Mouse (Mus musculus): ENCODE data around the gene Camkv. TPM values are rescaled to one million over a fixed set of nuclear protein-coding genes. Genes with fewer than 3 reads are reported as not detected.

Camkv gene
- polyA plus RNA-seq, 1 experiment from 2014 or later = 13.0 TPM

GRCm38 (mm10) chr9:107987950-107988349 lies 52.5 kb downstream of the Camkv start:
- H3K27ac ChIP-seq = no peak overlapping the region
- peaks cover 24% of the 10 kb centered on the region for H3K27me3 ChIP-seq (ENCODE audit: insufficient read depth, poor library complexity, severe bottlenecking)
- no peak overlapping the region for H3K4me3 ChIP-seq
- DNase-seq (ENCODE audit: low spot score) = no peak
- H3K9me3 ChIP-seq = no peaks in the 10 kb centered on the region
- H3K36me3 ChIP-seq = no peaks in the 10 kb centered on the region
- H3K4me1 ChIP-seq (replicated peaks) = peaks cover 43% of the 10 kb centered on the region
- WGBS = 70% methylated on average over 3 of the region's 3 CpGs

GRCm38 (mm10) chr9:107992197-107992596 lies 56.7 kb downstream of the Camkv start, which contains the start of gene Cdhr4:
Gene Cdhr4, plus strand, starts transcription at chr9:107992497.
- Histone ChIP-seq H3K4me1 (replicated peaks) (peaks cover 5% of the 10 kb centered on the region; the same call in 1 of the 2 replicates), H3K27ac (no peak within 1 kb of the TSS), H3K9me3 (no peaks in the 10 kb centered on the region), H3K36me3 (no peaks in the 10 kb centered on the region), H3K27me3 (ENCODE audit: insufficient read depth, poor library complexity, severe bottlenecking) (no peaks in the 10 kb centered on the region; the same call in 1 of the 2 replicates), H3K4me3 (no peak within 1 kb of the TSS)
- 73% methylated on average over 2 of the region's 2 CpGs for WGBS
- no peak for DNase-seq (ENCODE audit: low spot score)

- WGBS = 82% methylated on average over 11 of the region's 11 CpGs
- Histone ChIP-seq H3K4me3 (no peak overlapping the region), H3K36me3 (no peaks in the 10 kb centered on the region), H3K27ac (no peak overlapping the region), H3K27me3 (ENCODE audit: insufficient read depth, poor library complexity, severe bottlenecking) (no peaks in the 10 kb centered on the region), H3K4me1 (replicated peaks) (peaks cover 5% of the 10 kb centered on the region; the same call in 1 of the 2 replicates), H3K9me3 (no peaks in the 10 kb centered on the region)
- DNase-seq (ENCODE audit: low spot score) = no peak
These were observed 57.5 kb downstream of the Camkv start for GRCm38 (mm10) chr9:107993013-107993412.

DNA sequence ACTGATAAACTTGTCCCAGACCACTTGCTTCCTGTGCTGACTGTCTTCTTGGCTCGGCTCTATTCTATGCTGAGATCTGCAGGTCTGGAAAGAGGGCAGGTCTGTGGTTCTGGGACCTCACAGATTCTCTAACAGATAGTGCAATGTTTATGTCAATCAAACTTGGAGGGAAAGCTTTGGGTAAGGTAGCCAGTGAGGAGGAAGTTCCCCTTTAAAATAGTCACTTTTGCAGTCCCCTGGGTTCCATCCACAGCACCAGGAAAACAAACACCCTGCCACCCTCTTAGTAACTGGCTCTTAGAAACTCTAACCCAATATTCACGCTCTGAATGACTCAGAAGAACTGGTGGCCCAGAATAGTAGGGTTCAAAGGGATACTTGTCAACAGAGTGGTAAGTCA lies 59.0 kb downstream of the Camkv start:
- Histone ChIP-seq H3K27me3 (ENCODE audit: insufficient read depth, poor library complexity, severe bottlenecking) (no peaks in the 10 kb centered on the region), H3K4me1 (replicated peaks) (no peaks in the 10 kb centered on the region), H3K36me3 (no peaks in the 10 kb centered on the region), H3K27ac (no peak overlapping the region), H3K9me3 (no peaks in the 10 kb centered on the region), H3K4me3 (no peak overlapping the region)
- no peak for DNase-seq (ENCODE audit: low spot score)
- 78% methylated on average over 2 of the region's 2 CpGs for WGBS

- no peak for DNase-seq (ENCODE audit: low spot score)
- H3K4me3 ChIP-seq = no peak overlapping the region
- H3K4me1 ChIP-seq (replicated peaks) = no peaks in the 10 kb centered on the region
- H3K27ac ChIP-seq = no peak overlapping the region
- no peaks in the 10 kb centered on the region for H3K9me3 ChIP-seq
- no peaks in the 10 kb centered on the region for H3K36me3 ChIP-seq
- 95% methylated on average over 21 of the region's 21 CpGs for WGBS
- H3K27me3 ChIP-seq (ENCODE audit: insufficient read depth, poor library complexity, severe bottlenecking) = no peaks in the 10 kb centered on the region
These were observed 60.0 kb downstream of the Camkv start for GRCm38 (mm10) chr9:107995513-107995912.

DNA sequence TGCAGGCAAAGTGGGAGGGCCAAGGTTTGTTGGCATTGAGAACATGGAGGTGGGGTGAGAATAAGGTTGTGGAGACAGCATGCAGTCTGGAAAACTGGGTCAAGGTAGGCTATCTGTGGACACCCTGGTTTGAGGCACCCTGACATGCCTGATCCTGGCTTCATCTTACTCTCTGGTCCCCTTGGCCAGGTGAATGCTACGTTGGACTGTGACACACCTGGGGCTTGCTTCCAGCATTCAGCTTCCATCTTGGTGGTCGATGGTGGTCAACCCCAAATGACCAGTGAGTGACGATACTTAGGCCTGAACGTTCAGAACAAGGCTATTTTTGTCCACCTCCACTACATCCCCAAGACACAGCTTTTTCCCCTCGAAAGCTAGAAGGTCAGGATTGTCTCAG lies 60.6 kb downstream of the Camkv start, which contains the start of gene Gm20662:
Gene Gm20662 (plus strand): TSS at position 301 of the 400 bp plus-strand sequence.
- Histone ChIP-seq H3K4me1 (replicated peaks) (no peaks in the 10 kb centered on the region), H3K27ac (no peak within 1 kb of the TSS), H3K9me3 (no peaks in the 10 kb centered on the region), H3K36me3 (no peaks in the 10 kb centered on the region), H3K4me3 (no peak within 1 kb of the TSS), H3K27me3 (ENCODE audit: insufficient read depth, poor library complexity, severe bottlenecking) (no peaks in the 10 kb centered on the region)
- DNase-seq (ENCODE audit: low spot score) = no peak
- 88% methylated on average over 5 of the region's 5 CpGs for WGBS

Other genes starting within 250 kb of the Camkv start
- gene Sema3f, start 225.2 kb upstream of the Camkv start, polyA plus RNA-seq (2016; fragmentation: Nextera tagmentation; extraction: Ambion mirVana) = 14.5 and 16.4 TPM in 2 replicates
- 196 and 204 TPM in 2 replicates for gene Rbm5, start 164.7 kb upstream of the Camkv start, polyA plus RNA-seq (2016; fragmentation: Nextera tagmentation; extraction: Ambion mirVana)
- gene Rbm6, start 62.4 kb upstream of the Camkv start, polyA plus RNA-seq (2016; fragmentation: Nextera tagmentation; extraction: Ambion mirVana) = 87.6 and 98.2 TPM in 2 replicates
- 13.4 and 16.6 TPM in 2 replicates for gene Mon1a, start 47.5 kb upstream of the Camkv start, polyA plus RNA-seq (2016; fragmentation: Nextera tagmentation; extraction: Ambion mirVana)
- 0.67 and 0.80 TPM in 2 replicates for gene Mst1r, start 28.8 kb upstream of the Camkv start, polyA plus RNA-seq (2016; fragmentation: Nextera tagmentation; extraction: Ambion mirVana)
- gene Actl11, start 7.2 kb upstream of the Camkv start, polyA plus RNA-seq (2016; fragmentation: Nextera tagmentation; extraction: Ambion mirVana) = not detected in 2 replicates
- 24.3 and 35.3 TPM in 2 replicates for gene Traip, start 14.5 kb downstream of the Camkv start, polyA plus RNA-seq (2016; fragmentation: Nextera tagmentation; extraction: Ambion mirVana)
- gene Uba7, start 39.8 kb downstream of the Camkv start, polyA plus RNA-seq (2016; fragmentation: Nextera tagmentation; extraction: Ambion mirVana) = 8.5 and 9.6 TPM in 2 replicates
- 1.5 and 1.8 TPM in 2 replicates for gene Gm20661, start 47.4 kb downstream of the Camkv start, polyA plus RNA-seq (2016; fragmentation: Nextera tagmentation; extraction: Ambion mirVana)
- 59.8 and 61.0 TPM in 2 replicates for gene Inka1, start 50.2 kb downstream of the Camkv start, polyA plus RNA-seq (2016; fragmentation: Nextera tagmentation; extraction: Ambion mirVana)
- 2.4 and 3.0 TPM in 2 replicates for gene Cdhr4, start 56.8 kb downstream of the Camkv start, polyA plus RNA-seq (2016; fragmentation: Nextera tagmentation; extraction: Ambion mirVana)
- 0.46 and 0.54 TPM in 2 replicates for gene Gm20662, start 60.7 kb downstream of the Camkv start, polyA plus RNA-seq (2016; fragmentation: Nextera tagmentation; extraction: Ambion mirVana)
- gene Ip6k1, start 66.8 kb downstream of the Camkv start, polyA plus RNA-seq (2016; fragmentation: Nextera tagmentation; extraction: Ambion mirVana) = 60.1 and 65.5 TPM in 2 replicates
- gene Gmppb, start 113.6 kb downstream of the Camkv start, polyA plus RNA-seq (2016; fragmentation: Nextera tagmentation; extraction: Ambion mirVana) = 24.9 and 30.7 TPM in 2 replicates
- gene Amigo3, start 117.5 kb downstream of the Camkv start, polyA plus RNA-seq (2016; fragmentation: Nextera tagmentation; extraction: Ambion mirVana) = 2.4 and 3.4 TPM in 2 replicates
- 0.34 and 0.39 TPM in 2 replicates for gene Mst1, start 144.8 kb downstream of the Camkv start, polyA plus RNA-seq (2016; fragmentation: Nextera tagmentation; extraction: Ambion mirVana)
- 36.6 and 39.1 TPM in 2 replicates for gene Rnf123, start 147.7 kb downstream of the Camkv start, polyA plus RNA-seq (2016; fragmentation: Nextera tagmentation; extraction: Ambion mirVana)
- gene Apeh, start 158.9 kb downstream of the Camkv start, polyA plus RNA-seq (2016; fragmentation: Nextera tagmentation; extraction: Ambion mirVana) = 77.0 and 83.8 TPM in 2 replicates

Measured in hindbrain, embryonic 10.5 days (tissue).